Mouse (Mus musculus): ENCODE results near the gene Gm21921.

Gm21921 gene

DNA sequence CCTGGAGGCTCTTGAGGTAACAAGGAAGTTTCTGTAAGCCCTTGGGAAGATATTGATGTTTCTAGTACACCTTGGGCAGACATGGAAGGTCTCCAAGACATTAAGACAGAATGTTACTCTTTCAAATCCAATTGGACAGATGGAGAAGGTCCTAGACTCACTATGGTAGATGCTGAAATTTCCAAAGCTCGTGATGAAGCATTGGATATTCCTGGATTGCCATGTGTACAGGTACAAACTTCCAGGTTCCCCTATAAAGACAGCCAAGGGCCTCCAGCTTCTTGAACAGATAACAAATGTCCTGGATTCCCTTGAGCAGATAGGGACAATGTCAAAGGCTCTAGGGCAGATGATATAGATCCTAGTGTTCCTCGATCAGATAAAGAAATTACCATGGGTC, at the start of gene Gm21921:
Gene Gm21921, minus strand, starts transcription at position 101 of the 400 bp plus-strand sequence.
- no CpG with 5 or more reads among the region's 2 CpGs for WGBS

Data from cerebral cortex, adult 2 months (tissue).